Mouse (Mus musculus) megakaryocyte-erythroid progenitor cell, adult 5 weeks (primary cell): ENCODE data around the gene Vmn2r112. TPM values are rescaled to one million over a fixed set of nuclear protein-coding genes. Genes with fewer than 3 reads are reported as not detected.

Source experiments
- polyA plus RNA-seq: library from polyadenylated mRNA; stranded (reverse); fragments of >175 nt; gene quantifications from 2 replicates; pipeline ENCODE4 v1.2.3, GENCODE M21; 2012

The Vmn2r112 gene
- not detected in 2 replicates for polyA plus RNA-seq

GRCm38 (mm10) chr17:22600651-22601050 is at the start of gene Vmn2r112:
Vmn2r112 (plus strand) TSS chr17:22600951.

GRCm38 (mm10) chr17:22573382-22573781 is 27.4 kb upstream of the Vmn2r112 start, which contains the start of gene Vmn2r111:
Vmn2r111 (minus strand) TSS chr17:22573482.

Other genes with a start within 250 kb of the Vmn2r112 start
- gene Zfp944, start 239.6 kb upstream of the Vmn2r112 start, polyA plus RNA-seq, result 1.3 and 1.4 TPM in 2 replicates
- gene Zfp758, start 239.5 kb upstream of the Vmn2r112 start, polyA plus RNA-seq, result 0.05 and 0.14 TPM in 2 replicates
- 1.3 and 2.0 TPM in 2 replicates for gene Zfp946, start 176.7 kb upstream of the Vmn2r112 start, polyA plus RNA-seq
- 0.01 TPM in 1 of 2 replicates, not detected in the other for gene Vmn2r111, start 27.5 kb upstream of the Vmn2r112 start, polyA plus RNA-seq